Mouse (Mus musculus): Measurements from ENCODE around the gene Krt7.

The Krt7 gene

DNA sequence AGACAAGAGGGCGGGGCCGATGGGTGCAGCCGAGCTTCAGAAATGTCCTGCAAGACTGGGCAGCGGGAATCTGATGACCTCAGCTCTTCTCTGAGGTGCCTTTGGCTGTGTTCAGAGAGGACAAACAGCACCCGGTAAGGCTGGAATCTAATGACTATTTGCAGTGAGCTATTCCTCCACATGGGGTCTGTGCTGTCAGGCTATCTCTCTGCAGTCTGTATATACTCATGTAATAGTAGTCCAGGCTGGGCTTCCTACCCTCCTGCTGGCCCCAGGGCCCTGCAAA lies 34.1 kb upstream of the Krt7 start:
- DNase-seq (ENCODE audit: low read depth) = no peak

DNA sequence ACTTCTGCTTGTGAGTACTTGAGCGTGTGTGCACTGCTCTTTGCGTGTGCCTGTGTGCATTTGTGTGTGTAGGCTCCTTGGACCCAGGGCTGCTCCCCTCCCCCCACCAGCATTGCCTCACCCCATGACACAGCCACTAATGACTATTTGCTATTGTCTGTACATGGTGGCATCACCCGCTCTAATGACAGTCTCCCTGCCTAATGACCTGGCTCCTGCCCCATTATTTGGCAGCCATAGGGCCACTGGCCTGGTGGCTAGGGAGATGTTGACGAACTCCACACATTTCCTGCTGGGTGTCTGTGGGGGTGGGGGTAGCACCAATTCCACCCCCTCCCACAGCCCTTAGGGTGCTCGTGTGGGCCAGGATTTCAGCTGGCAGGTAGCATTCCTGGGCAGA lies 32.2 kb upstream of the Krt7 start:
- DNase-seq (ENCODE audit: low read depth) = no peak

DNA sequence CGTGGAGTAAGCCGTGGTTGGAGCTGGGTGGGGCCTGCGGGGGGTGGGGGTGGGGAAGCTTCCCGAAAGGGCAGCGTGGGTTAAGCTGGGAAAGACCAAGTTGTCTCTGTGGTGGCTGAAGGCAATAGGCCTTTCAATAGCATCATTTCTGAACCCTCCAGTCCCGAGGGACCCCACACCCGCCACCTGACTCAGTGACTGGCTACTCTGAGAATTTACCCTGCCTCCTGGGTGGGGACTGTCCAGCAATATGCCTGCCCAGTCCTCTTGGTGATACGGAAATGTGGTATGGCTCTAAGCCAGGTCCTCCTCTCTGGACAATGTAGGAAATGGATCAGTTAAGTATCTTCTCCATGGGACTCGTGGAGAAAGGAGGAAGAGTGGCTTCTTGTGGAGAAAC lies 29.1 kb upstream of the Krt7 start:
- no peak for DNase-seq (ENCODE audit: low read depth)

- no peak for DNase-seq (ENCODE audit: low read depth)
Measured at GRCm38 (mm10) chr15:101382811-101383210, 28.0 kb upstream of the Krt7 start.

DNA sequence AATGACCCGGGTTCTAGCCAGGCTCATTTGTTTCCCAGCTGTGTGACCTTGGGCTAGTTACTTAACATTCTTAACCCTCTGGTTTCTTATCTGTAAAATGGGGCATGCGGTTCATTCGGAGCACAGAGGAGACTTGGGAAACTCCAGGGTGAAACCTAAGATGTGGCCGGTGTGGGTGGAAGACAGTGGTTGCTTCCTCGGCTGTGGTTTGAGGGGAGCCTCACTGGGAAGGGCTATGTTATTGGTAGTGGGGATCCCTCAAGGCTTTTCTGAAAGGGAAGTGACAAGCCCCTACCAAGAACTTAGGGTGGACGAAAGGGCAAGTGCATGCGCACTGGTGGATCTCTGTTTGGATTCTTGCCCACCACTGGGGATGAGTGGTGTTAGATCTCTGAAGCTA lies 26.2 kb upstream of the Krt7 start:
- DNase-seq (ENCODE audit: low read depth) = no peak

DNA sequence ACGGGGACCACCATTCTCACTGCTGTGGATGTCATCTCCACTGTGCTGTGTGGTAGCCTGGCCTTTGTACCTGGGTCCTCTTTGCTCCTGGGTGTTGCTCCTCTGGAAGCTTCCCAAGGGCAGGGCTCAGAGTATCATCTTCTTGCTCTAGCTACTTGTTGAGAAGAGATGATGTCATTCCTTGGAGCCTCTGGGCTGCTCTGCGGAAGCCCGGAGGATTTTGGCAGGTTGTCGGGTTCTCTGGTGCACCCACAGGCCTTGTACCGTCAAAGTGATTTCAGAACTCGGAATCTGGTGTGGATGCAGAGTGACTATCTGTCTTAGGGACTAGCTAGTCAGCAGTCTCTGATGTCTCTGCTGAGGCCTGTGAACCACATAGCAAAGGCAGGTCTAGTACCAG lies 25.8 kb upstream of the Krt7 start:
- DNase-seq (ENCODE audit: low read depth) = no peak

DNA sequence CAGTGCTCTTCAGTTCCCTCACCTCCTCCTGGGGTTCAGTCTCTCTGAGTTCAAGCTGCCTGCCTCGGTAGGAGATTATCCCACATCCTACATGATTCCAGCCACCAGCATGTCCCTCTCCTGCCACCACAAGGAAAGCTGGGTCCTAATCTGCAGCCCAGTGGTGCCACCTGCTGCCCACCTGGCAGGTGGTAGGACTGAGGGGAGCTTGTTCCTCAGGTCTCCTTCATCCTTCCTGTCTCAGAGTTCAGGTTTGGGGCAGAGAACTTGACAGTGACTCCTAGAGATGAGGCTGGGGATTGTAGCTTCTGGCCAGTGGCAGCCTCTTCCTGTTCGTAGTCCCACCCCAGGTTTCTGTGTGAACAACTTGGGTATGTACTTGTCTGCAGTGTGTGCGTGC lies 23.7 kb upstream of the Krt7 start:
- no peak for DNase-seq (ENCODE audit: low read depth)

GRCm38 (mm10) chr15:101388034-101388541 lies 22.8 kb upstream of the Krt7 start:
- DNase-seq (ENCODE audit: low read depth) = no peak

- DNase-seq (ENCODE audit: low read depth) = no peak
Measured at GRCm38 (mm10) chr15:101390203-101390602, 20.6 kb upstream of the Krt7 start.

- DNase-seq (ENCODE audit: low read depth) = no peak
Measured at GRCm38 (mm10) chr15:101392251-101392650, 18.6 kb upstream of the Krt7 start.

DNA sequence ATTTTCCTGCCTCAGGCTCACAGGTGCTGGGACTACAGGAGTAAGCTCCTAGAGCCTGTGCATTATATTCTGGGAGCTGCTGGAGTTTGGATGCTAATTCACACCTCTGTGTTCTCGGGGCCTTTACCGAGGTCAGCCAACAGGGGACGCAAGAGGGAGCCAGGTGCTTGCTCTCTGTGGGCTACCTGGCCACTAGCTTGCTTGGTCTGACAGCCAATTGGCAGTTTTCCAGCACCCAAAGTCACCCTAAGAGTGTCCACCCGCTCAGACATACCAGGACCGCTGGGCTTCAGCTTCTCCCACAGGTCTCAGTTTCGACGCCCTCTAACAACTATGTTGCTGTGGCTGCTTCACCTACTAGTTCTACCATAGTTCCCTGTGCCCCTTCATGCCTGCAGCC lies 15.9 kb upstream of the Krt7 start:
- no peak for DNase-seq (ENCODE audit: low read depth)

- DNase-seq (ENCODE audit: low read depth) = no peak
Measured at GRCm38 (mm10) chr15:101396466-101396865, 14.4 kb upstream of the Krt7 start.

GRCm38 (mm10) chr15:101396921-101397320 lies 13.9 kb upstream of the Krt7 start:
- DNase-seq (ENCODE audit: low read depth) = no peak

DNA sequence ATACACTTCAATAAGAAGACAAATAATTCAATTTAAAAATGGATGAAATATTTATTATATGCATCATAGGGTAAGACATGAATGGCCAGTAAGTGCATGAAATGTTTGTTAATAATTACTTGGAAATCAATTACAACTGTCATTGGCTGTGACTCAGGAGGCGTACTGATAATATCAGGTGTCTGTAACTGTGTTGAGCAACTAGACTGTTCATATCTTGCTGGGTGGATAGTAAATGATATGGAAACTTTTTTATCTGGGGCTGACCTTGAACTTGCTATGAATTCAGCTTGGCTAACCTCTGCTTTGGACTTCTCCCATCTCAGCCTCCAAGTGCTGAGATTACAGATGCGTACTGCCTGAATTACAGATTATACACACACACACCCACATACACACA lies 13.2 kb upstream of the Krt7 start:
- DNase-seq (ENCODE audit: low read depth) = no peak

DNA sequence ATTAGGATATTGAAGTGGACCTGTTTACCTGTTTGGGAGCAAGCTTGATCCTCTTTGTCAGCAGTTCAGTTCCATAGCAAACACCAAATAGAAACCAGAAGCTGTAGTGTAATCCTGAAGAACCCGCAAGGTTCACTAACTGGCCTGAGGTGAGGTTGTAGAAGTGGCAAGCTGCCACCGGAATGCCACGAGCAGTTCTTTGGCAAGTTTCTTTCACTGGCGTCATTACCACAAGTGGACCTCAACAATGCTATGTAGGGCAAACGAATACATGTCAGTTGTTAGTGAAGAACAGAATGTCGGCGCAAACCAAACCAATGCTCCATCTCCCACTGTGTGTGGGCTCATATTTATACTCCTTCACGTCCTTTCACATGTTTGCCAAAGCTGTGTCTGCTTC lies 12.6 kb upstream of the Krt7 start:
- DNase-seq (ENCODE audit: low read depth) = no peak

GRCm38 (mm10) chr15:101412188-101412587 lies 1.3 kb downstream of the Krt7 start:
- DNase-seq (ENCODE audit: low read depth) = no peak

GRCm38 (mm10) chr15:101413916-101414635 lies 3.2 kb downstream of the Krt7 start:
- no peak for DNase-seq (ENCODE audit: low read depth)

GRCm38 (mm10) chr15:101414807-101415565 lies 4.1 kb downstream of the Krt7 start:
- DNase-seq (ENCODE audit: low read depth) = no peak

- DNase-seq (ENCODE audit: low read depth) = no peak
Measured at GRCm38 (mm10) chr15:101418950-101419349, 8.1 kb downstream of the Krt7 start.

- no peak for DNase-seq (ENCODE audit: low read depth)
Measured at GRCm38 (mm10) chr15:101420903-101421302, 10.1 kb downstream of the Krt7 start.

- no peak for DNase-seq (ENCODE audit: low read depth)
Measured at GRCm38 (mm10) chr15:101424914-101425313, 14.1 kb downstream of the Krt7 start.

- DNase-seq (ENCODE audit: low read depth) = no peak
Measured at GRCm38 (mm10) chr15:101436611-101437010, 25.8 kb downstream of the Krt7 start.

DNA sequence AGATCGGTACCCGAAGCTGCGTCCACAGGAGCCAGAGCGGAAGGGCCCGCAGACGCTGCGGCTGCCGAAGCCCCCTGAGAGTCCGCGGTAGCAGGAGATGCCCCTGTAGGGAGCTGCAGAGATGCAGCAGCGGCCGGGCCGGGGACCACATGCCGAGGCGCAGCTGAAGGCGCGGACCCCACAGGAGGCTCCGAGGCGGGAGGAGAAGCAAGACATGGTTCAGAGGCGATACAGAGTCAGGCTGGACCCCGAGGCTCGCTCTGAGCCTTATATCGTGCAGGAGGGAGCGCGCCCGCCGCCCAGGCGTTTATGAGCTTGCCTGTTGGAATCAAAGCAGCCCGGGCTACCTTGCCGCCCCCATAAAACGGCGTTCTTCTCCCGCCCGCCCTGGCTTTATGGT lies 27.7 kb downstream of the Krt7 start, which contains the start of gene Krt87:
TSS of gene Krt87 (minus strand) at position 250 of the 400 bp plus-strand sequence.
- no peak for DNase-seq (ENCODE audit: low read depth)

DNA sequence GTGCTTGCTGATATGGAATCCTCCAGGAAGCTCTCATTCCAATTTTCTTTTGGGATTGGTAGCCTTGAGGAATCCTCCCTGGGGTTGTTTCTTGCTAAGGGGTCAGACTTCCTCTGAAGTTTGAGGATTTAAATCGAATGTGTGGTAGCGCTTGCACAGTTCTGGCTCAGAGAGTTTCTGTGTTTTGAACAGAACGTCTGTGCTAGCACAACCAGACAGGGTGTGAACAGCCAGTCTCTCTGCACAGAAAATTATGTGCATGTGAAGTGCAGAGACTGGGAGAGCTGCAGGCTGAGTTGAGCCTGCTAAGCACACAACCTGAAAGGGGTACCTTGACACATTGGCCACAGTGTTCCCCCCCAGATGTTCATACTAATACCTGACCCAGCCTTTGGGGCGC lies 30.0 kb downstream of the Krt7 start:
- DNase-seq (ENCODE audit: low read depth) = no peak
